ENCODE assay signal across 17 mouse cellular contexts in genomic region chr3:135607021-135607420, GRCm38 (mm10).
DNase-seq lines count a peak whose midpoint lies in the region; ATAC-seq and TF ChIP-seq lines count a peak whose summit lies in the region.
"Had no signal": no experiment of that assay in that cellular context is flagged by ENCODE, and none has a peak within 500 bp of the region (broad histone marks: within the 10 kb centered on the region; RNA-seq: fewer than 3 reads in every experiment).

No protein-coding gene starts in this region.

- no peak overlapping the region for H3K4me3 ChIP-seq in layer of hippocampus, adult 2 months
- H3K4me3 ChIP-seq in liver, postnatal 0 days (ENCODE audit: low read depth, low read length), result peak overlapping the region; percentile 55
- H3K4me3 ChIP-seq in forebrain, embryonic 10.5 days, result no peak overlapping the region
- H3K4me3 ChIP-seq: embryonic facial prominence, embryonic 13.5 days; neural tube, embryonic 12.5 days had no signal

- H3K9ac ChIP-seq in liver, postnatal 0 days (replicated peaks), result no peak overlapping the region
- H3K9ac ChIP-seq: embryonic facial prominence, embryonic 13.5 days; forebrain, postnatal 0 days; neural tube, embryonic 12.5 days had no signal

- H3K36me3 ChIP-seq in liver, postnatal 0 days (replicated peaks; ENCODE audit: insufficient read depth, low read length), result peaks cover 52% of the 10 kb centered on the region
- H3K36me3 ChIP-seq in forebrain, embryonic 10.5 days (replicated peaks), result peaks cover 73% of the 10 kb centered on the region

- TF ChIP-seq EP300 in liver, postnatal 0 days (IDR thresholded peaks at IDR 0.05; ENCODE audit: low read depth), result no peak

- H3K27ac ChIP-seq in layer of hippocampus, adult 2 months, result peak overlapping the region; percentile 40; the same call in 1 of the 2 replicates
- peak overlapping the region; percentile 78 for H3K27ac ChIP-seq in liver, postnatal 0 days (ENCODE audit: low read depth)
- H3K27ac ChIP-seq in forebrain, embryonic 10.5 days, result no peak overlapping the region
- H3K27ac ChIP-seq: embryonic facial prominence, embryonic 13.5 days; hindbrain, postnatal 0 days; neural tube, embryonic 12.5 days had no signal

- no peak for TF ChIP-seq CTCF in layer of hippocampus, adult 2 months (conservative IDR thresholded peaks at IDR 0.05)
- TF ChIP-seq CTCF in liver, postnatal 0 days (IDR thresholded peaks at IDR 0.05; ENCODE audit: low read depth), result no peak

- H3K4me2 ChIP-seq in liver, postnatal 0 days (ENCODE audit: low read depth, low read length), result peak overlapping the region; percentile 67
- H3K4me2 ChIP-seq: embryonic facial prominence, embryonic 13.5 days; neural tube, embryonic 12.5 days had no signal

- no peak for ATAC-seq in liver, postnatal 0 days
- ATAC-seq: forebrain, postnatal 0 days; hindbrain, postnatal 0 days had no signal

- 45% methylated on average over 9 of the region's 9 CpGs for WGBS in liver, postnatal 0 days (ENCODE audit: insufficient replicate concordance)
- WGBS in forebrain, embryonic 10.5 days, result 94% methylated on average over 9 of the region's 9 CpGs

- no peak for DNase-seq in layer of hippocampus, adult 2 months (ENCODE audit: low spot score in 2 of 2)
- DNase-seq in layer of hippocampus, adult 8-10 months (ENCODE audit: low spot score in 2 of 2), result no peak
- peak; percentile 41 for DNase-seq in CD4-positive helper T cell, adult 2 months (ENCODE audit: low read depth, low spot score)
- DNase-seq in brain, adult 2 months (ENCODE audit: low read depth, low spot score), result peak; percentile 31
- no peak for DNase-seq in liver, postnatal 0 days
- DNase-seq in frontal cortex, postnatal 25 days (ENCODE audit: low spot score in 2 of 2), result no peak
- no peak for DNase-seq in forebrain, embryonic 10.5 days (ENCODE audit: extremely low spot score, low spot score)
- no peak for DNase-seq in adrenal gland, postnatal 14 days
- DNase-seq: cerebellum, adult 9-11 months; forebrain, postnatal 0 days; heart, adult 18-20 months; kidney, postnatal 14 days; layer of hippocampus, postnatal 36 days; midbrain, embryonic 14.5 days had no signal

- H3K27me3 ChIP-seq in liver, postnatal 0 days (ENCODE audit: insufficient read depth, low read length), result no peaks in the 10 kb centered on the region
- no peaks in the 10 kb centered on the region for H3K27me3 ChIP-seq in forebrain, embryonic 10.5 days (ENCODE audit: poor library complexity, severe bottlenecking)
- H3K27me3 ChIP-seq: embryonic facial prominence, embryonic 13.5 days; neural tube, embryonic 12.5 days had no signal

- peaks cover 13% of the 10 kb centered on the region for H3K4me1 ChIP-seq in liver, postnatal 0 days (ENCODE audit: insufficient read depth)
- no peaks in the 10 kb centered on the region for H3K4me1 ChIP-seq in forebrain, embryonic 10.5 days
- H3K4me1 ChIP-seq: neural tube, embryonic 12.5 days had no signal

- no peaks in the 10 kb centered on the region for H3K9me3 ChIP-seq in liver, postnatal 0 days (ENCODE audit: low read length)
- no peaks in the 10 kb centered on the region for H3K9me3 ChIP-seq in forebrain, embryonic 10.5 days
- H3K9me3 ChIP-seq: embryonic facial prominence, embryonic 13.5 days; neural tube, embryonic 12.5 days had no signal

Comparison
In these comparisons a context has a peak if more than half of its experiments do, and no peak if none do; other contexts are left out.
1. DNase-seq: peak in CD4-positive helper T cell, adult 2 months (single experiment) and brain, adult 2 months (single experiment); none in layer of hippocampus, adult 2 months (0 of 2), layer of hippocampus, adult 8-10 months (0 of 2), liver, postnatal 0 days (single experiment), frontal cortex, postnatal 25 days (0 of 2), forebrain, embryonic 10.5 days (single experiment) and adrenal gland, postnatal 14 days (single experiment).